Mouse (Mus musculus) layer of hippocampus, adult 9-11 months (tissue): ENCODE measurements around the gene Rmnd1.
A peak's percentile ranks its signal among the peaks of the same experiment; 100 is the strongest.

ENCODE experiments used
- DNase-seq: peaks from one replicate; pipeline ENCODE4 v3.0.0; 2022

Rmnd1 gene

DNA sequence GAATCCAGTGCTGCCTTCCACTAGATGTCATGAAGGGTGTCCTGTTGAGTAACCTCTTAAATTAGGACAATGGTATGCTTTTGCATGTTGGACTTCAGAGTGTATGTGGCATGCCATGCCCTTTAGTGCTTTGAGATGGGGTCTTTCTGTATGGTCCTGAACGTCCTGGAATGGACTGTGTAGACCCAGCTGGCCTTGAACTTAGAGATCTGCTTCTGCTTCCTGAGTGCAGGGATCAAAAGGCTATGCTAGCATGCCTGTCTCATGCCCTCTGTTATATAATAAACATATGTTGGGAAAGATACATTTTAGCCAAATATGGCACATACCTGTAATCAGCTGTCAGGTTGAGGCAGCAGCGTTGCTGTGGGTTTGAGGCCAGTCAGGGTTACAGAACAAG lies 41.6 kb downstream of the Rmnd1 start:
- DNase-seq, result no peak

DNA sequence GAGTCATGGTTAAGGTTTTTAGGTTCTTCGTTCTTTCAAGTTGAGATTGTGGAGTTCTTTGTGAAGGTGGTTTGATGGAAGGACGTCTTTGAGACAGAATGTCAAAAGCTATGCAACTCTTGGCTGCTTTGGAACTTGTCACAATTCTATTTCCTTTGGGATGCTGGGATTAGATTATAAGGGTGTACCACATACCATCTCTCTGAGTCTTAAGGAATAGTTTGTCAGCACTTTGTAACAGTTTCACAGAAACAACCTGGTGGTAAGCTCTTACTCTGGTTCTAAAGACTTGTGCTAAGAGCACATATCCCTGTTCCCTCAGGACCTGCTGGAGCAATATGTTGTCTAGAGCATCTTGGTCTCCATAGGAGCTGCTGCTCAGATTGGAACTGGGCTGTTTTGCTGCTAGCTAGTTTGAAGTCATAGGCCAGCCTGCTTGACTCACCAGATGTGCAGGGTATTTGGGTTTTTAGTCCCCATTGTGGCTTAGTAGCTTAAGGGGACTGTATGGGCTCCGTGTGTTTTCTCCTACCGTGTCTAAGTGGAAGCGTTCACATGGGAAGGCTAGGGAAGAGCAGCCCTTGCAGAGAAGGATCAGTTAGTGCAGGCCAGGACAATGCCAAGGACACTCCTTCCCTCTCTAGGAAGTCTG lies 42.6 kb downstream of the Rmnd1 start:
- DNase-seq, result no peak

DNA sequence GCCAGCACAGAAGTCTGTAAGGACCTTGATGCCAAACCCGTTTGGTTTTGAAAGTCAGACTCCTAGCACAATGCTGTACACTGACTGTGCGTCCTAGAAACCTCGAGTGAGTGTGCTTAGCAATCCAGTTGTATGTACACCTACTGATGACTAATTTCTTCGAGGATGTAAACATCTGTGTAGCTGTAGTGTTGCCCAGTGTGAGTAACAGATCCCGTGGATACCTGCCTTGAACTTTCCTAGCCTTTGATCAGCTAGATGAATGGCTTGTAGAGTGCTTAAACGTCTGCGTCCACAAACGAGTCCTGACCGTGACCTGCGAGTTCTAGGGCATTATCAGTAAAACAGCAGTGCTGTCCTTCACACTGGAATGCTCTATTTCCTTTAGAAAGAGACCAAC lies 43.2 kb downstream of the Rmnd1 start:
- no peak for DNase-seq

DNA sequence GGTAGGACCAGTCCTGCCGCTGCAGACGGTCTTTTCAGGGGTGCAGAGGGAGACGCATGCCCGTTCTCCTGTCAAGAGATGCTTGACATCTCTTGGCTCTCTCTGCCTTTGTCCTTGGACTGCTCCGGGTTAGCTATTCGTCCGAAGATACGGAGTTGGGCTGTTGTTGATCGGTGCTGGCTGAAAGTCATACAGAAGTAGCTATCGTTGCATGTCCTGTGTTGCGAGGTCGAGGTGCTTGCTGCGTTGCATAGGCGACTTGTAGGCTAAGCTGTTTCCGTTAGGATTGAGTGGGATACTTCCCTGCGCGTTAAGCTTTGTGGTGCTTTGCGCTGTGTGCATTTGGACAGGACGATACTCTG lies 43.8 kb downstream of the Rmnd1 start:
- no peak for DNase-seq

DNA sequence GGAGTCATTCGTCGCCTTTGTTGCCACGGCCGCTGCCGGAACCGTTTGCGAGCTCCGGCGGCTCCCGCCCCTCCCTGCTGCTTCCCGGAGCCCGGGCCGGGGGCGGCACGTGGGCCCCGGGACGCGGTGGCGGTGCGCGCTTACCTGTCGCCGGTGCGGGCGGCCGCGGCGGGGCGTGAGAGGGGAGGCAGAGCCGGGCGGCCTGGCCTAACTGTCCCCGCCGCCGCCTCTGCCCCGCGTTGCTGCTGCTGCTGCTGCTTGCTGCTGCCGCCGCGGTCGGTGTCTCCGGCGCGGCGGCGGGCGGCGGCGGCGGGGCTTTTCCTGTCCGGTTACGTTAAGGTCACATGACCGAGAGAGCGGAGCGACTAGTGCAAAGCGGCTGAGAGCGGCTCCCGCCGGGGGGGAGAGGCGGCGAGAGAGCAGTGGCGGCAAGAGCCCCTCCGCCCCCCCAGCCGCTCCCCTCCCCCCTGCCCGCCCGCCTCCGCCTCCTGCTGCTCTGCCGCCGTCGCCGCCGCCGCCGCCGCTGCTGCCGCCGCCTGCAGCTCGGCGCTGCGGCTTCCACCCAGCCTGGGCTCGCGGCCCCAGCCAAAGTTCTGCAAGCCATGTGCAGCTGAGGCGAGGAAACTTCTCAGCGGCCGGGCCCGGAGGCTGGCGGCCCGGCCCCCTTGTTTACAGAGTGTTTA lies 44.3 kb downstream of the Rmnd1 start, which contains the start of gene Zbtb2:
Gene Zbtb2 (minus strand): TSS at position 408 of the 683 bp plus-strand sequence.
- peak; percentile 75 for DNase-seq

DNA sequence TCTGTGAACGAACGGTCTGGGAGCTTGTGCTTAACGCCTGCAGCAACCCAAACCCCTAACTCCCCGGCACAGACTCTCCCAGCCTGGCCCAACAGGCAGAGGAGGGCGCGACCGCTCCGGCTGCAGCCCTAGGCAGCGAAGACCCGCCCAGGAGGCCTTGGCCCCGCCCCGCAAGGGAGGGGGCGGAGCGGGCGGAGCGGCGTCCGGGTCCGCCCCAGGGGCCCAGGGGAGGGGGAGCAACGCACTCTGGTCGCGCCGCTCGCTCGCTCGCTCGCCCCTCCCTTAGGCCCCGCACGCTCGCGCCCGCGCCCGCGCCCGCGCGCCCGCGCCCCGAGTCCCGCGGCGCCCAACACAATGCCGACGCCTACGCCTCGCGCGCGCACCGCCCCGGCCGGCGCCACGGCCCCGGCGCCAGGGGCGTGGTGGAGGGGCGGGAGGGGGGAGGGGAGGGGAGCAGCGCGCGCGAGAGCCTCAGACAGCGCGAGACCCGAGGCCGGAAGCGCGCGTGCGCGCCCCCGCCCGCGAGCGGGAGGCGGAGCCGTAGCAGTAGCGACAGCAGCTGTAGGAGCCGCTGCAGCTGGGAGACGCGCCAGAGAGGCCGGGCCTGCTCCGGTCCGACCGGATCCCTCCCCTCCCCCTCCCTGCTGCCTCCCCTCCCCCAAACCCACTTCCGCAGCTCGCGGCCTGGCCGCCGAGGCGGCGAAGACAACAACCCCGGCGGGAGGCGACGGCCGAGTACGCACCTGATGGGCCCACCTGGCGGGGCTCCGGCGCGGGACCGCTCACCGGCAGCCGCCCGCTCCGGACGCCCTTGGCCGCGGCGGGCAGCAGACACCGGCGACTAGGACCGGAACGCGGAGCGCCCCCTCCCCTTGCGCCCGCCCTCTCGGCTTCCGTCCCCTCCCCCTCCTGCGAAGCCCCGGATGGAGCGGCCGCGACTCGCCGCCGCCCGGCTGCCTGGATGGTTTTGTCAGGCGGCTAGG lies 45.3 kb downstream of the Rmnd1 start:
- peak; percentile 98 for DNase-seq

DNA sequence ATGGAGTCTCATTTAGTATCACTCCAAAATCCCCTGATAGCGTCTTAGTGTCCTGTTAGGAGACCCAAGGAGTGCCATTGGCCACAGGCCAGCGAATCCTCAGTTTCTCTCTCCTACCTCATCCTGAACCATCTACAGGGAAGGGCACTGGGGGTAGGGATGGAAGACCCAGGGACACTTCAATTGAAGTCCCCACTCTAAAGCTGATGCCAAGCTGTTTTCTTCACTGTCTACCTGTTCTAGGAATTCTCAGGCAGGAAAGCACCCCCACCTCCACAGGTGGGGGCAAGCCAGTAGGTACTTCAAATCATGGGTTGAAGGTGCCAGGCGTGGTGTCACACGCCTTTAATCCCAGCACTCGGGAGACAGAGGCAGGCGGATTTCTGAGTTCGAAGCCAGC lies 47.9 kb downstream of the Rmnd1 start:
- no peak for DNase-seq

DNA sequence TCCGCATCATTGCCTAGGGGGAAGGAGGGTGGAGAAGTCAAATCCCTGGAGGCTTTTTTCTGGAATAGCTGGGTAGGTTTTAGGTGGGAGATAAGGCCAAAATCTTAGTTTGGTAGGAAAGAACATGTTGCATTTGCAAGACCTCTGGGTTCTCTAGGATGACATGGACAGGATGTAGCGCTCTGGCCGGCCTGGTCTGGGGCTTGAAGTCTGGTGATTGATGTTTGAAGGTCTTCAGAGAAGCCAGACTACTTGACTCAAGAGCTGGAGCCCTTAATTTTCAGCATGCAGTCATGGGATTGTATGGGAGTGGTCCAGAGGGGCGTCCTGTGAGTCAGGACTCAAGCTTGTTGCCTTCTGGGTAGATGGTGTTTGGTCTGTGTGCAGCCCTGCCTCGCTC lies 51.4 kb downstream of the Rmnd1 start:
- no peak for DNase-seq

DNA sequence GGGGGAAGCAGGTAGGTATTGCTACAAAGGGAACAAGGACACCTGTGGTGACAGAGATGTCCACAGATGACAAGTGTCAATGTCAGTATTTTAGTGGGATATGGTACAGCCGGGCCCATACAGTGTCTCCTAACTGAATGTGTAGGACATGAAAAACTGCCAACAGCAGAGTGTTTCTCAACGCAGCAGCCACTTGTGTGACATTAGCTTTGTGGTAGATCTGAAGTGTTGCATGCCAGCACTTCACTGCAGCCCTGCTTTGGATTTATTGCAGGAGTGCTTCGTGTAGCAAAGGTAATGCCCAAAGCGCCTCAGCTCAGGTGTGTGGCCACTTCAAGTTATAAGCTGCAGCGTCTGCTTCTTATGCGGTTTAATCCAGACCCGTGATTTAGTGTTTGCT lies 55.3 kb downstream of the Rmnd1 start:
- no peak for DNase-seq

DNA sequence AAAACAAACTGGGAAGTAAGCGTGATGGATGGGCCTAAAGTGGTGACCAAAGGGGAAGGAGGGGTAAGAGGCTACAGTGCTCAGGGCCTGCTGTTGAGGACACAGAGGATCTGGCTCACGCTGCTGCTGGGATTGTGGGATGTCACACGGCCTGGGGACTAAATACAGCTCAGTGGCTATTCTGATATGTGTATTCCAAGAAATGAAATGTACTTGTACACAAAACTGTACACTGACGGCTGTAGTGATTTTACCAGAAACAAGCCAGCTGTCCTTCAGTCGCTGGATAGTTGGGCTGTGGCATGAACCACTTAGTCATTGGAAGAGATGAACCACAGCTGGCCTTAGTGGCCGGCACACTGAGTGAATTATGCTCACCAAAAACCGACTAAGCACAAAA lies 55.7 kb downstream of the Rmnd1 start:
- DNase-seq, result no peak

DNA sequence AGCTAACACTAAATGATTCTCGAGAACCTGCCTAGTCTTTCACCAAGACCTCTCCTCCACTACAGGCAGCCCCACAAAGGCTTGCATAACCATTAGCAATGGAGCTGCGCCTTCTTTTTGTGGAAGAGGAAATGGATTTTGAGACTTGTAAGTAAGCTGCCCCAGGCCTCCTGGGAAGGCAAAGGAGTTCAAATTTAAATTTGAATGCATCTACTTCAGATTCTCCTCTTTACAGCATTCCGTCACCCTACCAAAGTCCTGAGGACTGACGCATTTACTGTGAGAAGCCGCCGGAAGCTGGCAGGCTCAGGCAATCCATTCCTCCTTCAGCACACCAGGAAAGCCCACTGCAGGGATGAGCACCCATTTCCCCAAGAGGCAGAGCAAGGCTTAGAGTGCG lies 56.9 kb downstream of the Rmnd1 start:
- no peak for DNase-seq

DNA sequence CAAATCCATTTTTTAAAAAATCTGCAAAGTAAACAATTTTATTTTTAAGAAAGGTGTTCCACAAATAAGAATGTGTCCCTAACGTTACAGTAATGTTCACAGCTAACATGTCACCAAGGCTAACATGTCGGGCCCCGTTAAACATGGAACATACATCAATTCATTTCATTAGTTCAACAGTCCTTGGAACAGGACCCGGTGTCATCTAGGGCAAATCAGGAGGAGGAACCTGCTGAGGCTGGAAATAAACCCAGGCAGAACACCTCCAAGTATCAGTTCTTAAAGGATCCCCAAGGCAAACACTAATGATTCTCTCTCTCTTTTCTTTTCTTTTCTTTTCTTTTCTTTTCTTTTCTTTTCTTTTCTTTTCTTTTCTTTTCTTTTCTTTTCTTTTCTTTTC lies 57.5 kb downstream of the Rmnd1 start:
- no peak for DNase-seq

DNA sequence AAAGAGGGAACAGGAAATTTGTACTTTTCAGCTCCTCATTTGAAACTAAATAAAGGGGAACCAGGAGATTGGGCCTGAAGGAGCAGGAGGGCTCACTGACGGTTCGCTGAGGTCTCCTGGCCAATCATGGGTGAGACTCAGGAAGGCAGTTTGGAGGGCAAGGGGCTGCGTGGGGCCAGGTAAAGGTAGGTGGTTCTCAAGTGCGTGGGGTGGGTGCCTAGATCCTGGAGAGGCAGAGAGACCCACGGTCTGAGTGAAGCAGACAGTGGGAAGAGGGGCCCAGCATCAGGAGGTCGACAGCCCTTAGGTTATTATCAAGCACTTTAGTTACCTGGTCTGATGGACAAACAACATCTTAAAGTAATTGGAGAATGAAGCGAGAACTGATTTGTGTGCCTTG lies 57.9 kb downstream of the Rmnd1 start:
- DNase-seq, result no peak

DNA sequence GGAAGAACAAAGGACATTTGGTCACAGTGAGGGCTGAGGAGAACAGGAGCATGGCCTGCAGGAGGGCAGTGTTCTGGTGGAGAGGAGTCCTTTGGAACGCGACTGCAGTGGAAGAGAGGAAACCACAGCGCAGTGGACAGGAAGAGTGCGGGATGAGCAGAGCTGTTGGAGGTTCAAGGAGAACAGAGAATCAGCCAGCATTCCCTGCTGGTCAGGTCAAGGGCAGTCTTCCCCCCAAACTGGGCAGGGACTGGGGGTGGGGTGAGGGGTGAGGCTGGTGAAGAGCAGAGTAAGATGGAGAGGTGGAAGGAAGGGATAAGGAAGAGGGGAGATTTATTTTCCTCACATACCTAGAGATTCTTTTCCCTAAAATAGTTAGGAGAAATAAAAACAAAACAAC lies 58.6 kb downstream of the Rmnd1 start:
- DNase-seq, result no peak

DNA sequence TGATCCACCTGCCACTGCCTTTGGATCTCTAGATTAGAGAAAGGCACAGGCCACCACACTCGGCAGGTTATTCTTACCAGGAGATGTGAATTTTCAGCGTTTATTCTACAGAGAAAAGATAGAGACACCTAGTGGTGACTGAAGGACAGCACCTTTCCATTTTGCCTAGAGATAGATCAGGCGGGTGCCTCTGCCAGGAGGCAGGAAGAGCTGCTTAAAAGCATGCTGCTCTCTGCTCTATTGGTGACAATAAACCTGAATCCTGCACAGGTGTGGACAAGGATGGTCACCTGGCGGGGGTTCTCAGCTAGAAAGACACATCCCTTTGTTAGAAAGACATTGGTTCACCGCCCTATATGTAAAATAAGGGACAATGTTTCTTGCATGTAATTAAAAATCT lies 60.2 kb downstream of the Rmnd1 start:
- DNase-seq, result no peak

DNA sequence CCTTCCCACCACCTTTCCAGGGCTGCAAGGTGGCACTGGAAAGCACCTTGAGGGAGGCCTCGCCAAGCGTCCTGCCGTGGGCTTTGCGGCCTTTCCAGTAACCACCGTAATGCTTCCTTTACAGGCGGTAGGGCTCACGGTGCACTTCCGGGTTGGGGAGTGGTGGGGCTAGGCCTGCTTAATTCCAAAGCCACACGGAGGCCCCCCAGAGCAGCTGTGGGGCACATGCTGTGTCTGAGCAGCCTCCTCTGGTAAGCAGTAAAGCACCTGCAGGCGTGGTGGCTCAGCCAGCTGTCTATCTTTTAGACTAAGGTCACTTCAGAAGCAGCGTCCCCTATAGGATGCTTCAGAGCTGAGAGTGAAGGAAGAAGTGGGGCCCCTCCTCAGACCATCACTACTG lies 62.1 kb downstream of the Rmnd1 start:
- no peak for DNase-seq

DNA sequence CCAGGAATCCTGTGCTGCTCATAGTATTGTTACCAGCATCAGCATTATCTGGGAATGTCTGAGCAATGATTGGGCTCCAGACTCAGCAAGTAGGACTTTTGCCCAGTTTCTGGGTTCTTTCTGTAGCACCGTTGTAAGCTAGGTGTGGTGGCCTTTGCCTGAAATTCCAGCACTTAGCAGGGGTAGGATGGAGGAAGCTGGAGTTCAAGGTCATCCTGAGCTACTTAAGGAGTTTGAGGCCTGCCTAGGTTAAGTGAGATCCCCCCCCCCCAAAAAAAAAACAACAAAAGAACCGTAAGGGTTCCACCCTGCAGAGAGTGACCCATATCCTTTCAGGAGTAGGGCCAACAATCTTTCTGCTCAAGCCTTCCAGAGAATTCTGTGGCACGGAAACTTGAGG lies 67.6 kb downstream of the Rmnd1 start:
- DNase-seq, result no peak

DNA sequence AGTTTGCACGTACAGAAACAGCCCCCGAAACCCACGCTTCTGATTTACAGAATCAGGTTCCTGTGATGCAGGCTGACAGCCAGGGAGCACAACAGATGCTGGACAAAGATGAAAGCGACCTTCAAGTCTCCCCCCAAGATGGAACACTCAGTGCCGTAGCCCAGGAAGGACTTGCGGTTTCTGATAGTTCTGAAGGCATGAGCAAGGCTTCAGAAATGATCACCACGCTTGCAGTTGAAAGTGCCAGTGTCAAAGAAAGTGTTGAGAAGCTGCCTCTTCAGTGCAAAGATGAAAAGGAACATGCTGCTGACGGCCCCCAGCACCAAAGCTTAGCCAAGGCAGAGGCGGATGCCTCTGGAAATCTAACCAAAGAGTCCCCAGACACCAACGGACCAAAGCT lies 74.8 kb downstream of the Rmnd1 start:
- no peak for DNase-seq

DNA sequence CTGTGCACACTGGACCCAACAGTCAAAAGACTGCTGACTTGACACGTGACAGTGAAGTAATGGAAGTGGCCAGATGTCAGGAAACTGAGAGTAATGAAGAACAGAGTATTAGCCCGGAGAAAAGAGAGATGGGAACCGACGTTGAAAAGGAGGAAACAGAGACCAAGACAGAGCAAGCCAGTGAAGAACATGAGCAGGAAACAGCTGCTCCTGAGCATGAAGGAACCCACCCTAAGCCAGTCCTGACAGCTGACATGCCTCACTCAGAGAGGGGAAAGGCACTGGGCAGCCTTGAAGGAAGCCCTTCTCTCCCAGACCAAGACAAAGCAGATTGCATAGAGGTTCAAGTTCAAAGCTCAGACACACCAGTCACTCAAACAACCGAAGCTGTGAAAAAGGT lies 75.5 kb downstream of the Rmnd1 start:
- DNase-seq, result no peak

DNA sequence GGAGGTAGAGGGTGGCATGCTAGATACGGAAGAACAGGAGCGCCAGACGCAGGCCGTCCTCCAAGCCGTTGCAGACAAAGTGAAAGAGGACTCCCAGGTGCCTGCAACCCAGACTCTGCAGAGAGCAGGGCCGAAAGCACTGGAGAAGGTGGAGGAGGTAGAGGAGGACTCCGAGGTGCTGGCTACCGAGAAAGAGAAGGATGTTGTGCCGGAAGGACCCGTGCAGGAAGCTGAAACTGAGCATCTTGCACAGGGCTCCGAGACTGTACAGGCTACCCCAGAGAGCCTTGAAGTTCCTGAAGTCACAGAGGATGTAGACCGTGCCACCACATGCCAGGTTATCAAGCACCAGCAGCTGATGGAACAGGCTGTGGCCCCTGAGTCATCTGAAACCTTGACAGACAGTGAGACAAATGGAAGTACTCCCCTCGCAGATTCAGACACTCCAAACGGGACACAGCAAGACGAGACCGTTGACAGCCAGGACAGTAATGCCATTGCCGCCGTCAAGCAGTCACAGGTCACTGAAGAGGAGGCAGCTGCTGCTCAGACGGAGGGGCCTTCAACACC lies 76.2 kb downstream of the Rmnd1 start:
- DNase-seq, result no peak

DNA sequence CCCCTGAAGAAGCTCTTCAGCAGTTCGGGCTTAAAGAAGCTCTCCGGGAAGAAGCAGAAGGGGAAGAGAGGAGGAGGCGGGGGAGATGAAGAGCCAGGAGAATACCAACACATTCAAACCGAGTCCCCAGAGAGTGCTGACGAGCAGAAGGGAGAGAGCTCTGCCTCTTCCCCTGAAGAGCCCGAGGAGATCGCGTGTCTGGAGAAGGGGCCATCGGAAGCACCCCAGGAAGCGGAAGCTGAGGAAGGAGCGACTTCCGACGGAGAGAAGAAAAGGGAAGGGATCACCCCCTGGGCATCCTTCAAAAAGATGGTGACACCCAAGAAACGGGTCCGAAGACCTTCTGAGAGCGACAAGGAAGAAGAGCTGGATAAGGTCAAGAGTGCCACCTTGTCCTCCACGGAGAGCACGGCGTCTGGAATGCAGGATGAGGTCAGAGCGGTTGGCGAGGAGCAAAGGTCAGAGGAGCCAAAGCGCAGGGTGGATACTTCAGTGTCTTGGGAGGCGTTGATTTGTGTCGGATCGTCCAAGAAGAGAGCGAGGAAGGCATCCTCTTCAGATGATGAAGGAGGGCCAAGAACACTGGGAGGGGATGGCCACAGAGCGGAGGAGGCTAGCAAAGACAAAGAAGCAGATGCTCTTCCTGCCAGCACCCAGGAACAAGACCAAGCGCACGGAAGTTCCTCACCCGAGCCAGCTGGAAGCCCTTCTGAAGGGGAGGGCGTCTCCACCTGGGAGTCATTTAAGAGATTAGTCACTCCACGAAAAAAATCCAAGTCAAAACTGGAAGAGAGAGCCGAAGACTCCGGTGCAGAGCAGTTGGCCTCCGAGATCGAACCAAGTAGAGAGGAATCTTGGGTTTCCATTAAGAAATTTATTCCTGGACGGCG lies 77.6 kb downstream of the Rmnd1 start:
- no peak for DNase-seq
